Mouse (Mus musculus) kidney, adult 2 months (tissue): ENCODE data around the gene Pidd1.
A peak's percentile ranks its signal among the peaks of the same experiment; 100 is the strongest.

Experiments used
- CTCF ChIP-seq: fragments of 200-500 bp; conservative IDR thresholded peaks from 2 replicates; pipeline ENCODE4 v1.5.1; 2011; ENCODE audit warnings: low read depth, mild to moderate bottlenecking, control low read depth, low read length, moderate library complexity, mixed read lengths; ENCODE audit not compliant: insufficient read depth, insufficient read length
- POLR2A ChIP-seq: fragments of 200-500 bp; IDR thresholded peaks from one replicate; pipeline ENCODE4 v1.6.1; 2011; ENCODE audit warnings: low read depth, low read length, control low read depth

DNA sequence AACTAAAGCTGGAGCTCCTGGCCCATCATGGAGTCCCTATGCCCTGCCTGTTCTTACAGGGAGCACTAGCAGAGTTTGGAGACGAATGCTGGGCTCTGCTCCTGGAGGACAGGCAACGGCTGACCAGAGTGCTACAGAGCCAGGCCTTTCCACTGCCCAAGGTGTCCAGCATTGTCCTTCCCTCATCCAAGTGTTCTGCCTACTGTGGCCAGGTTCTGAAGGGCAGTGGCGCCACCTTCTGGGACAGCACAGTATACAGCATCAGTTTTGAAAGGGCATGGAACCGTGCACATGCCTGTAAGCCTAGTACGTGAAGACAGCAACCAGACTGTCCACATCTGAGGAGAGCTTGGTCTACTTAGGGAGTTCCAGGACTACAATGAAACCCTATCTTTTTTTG is 40.5 kb downstream of the Pidd1 start:
- TF ChIP-seq POLR2A = no peak
- peak; percentile 99 for TF ChIP-seq CTCF
